16 mouse cellular contexts compared by ENCODE assay signal in genomic region chr3:144223377-144224105, GRCm38 (mm10). TPM values are rescaled to one million over a fixed set of nuclear protein-coding genes. Genes with fewer than 3 reads are reported as not detected.
DNase-seq lines count a peak whose midpoint lies in the region; ATAC-seq and TF ChIP-seq lines count a peak whose summit lies in the region.
"Had no signal": no experiment of that assay in that cellular context is flagged by ENCODE, and none has a peak within 500 bp of the region (broad histone marks: within the 10 kb centered on the region; RNA-seq: fewer than 3 reads in every experiment).

No protein-coding gene starts in this region.

- peak overlapping the region; percentile 39 for H3K4me2 ChIP-seq in kidney, embryonic 15.5 days
- peak overlapping the region; percentile 35 for H3K4me2 ChIP-seq in forebrain, embryonic 12.5 days
- peak overlapping the region; percentile 51 for H3K4me2 ChIP-seq in limb, embryonic 12.5 days
- H3K4me2 ChIP-seq in intestine, embryonic 15.5 days (replicated peaks) = no peak overlapping the region
- H3K4me2 ChIP-seq: hindbrain, embryonic 15.5 days; liver, embryonic 15.5 days had no signal

- H3K4me1 ChIP-seq in kidney, embryonic 15.5 days = 0 out of 2 replicates have a peak, but pooled peaks cover 10% of the 10 kb centered on the region
- no peaks in the 10 kb centered on the region for H3K4me1 ChIP-seq in kidney, adult 2 months (ENCODE audit: control insufficient read depth, insufficient read depth, low read length)
- H3K4me1 ChIP-seq in forebrain, embryonic 12.5 days = peaks cover 14% of the 10 kb centered on the region; the same call in 1 of the 2 replicates
- H3K4me1 ChIP-seq in limb, embryonic 12.5 days (replicated peaks) = peaks cover 32% of the 10 kb centered on the region
- H3K4me1 ChIP-seq in intestine, embryonic 15.5 days (replicated peaks) = no peaks in the 10 kb centered on the region
- H3K4me1 ChIP-seq: hindbrain, embryonic 15.5 days; liver, embryonic 15.5 days; megakaryocyte, embryonic 14.5 days had no signal

- H3K36me3 ChIP-seq in kidney, embryonic 15.5 days = no peaks in the 10 kb centered on the region
- H3K36me3 ChIP-seq in kidney, adult 2 months (ENCODE audit: control insufficient read depth, insufficient read depth, low read length) = no peaks in the 10 kb centered on the region
- no peaks in the 10 kb centered on the region for H3K36me3 ChIP-seq in forebrain, embryonic 12.5 days (replicated peaks)
- H3K36me3 ChIP-seq in limb, embryonic 12.5 days = no peaks in the 10 kb centered on the region
- H3K36me3 ChIP-seq in intestine, embryonic 15.5 days = no peaks in the 10 kb centered on the region
- H3K36me3 ChIP-seq: hindbrain, embryonic 15.5 days; liver, embryonic 15.5 days had no signal

- no peaks in the 10 kb centered on the region for H3K27me3 ChIP-seq in kidney, embryonic 15.5 days
- H3K27me3 ChIP-seq in kidney, adult 2 months (replicated peaks; ENCODE audit: control insufficient read depth, insufficient read depth, low read length) = no peaks in the 10 kb centered on the region
- peaks cover 54% of the 10 kb centered on the region for H3K27me3 ChIP-seq in forebrain, embryonic 12.5 days
- H3K27me3 ChIP-seq in limb, embryonic 12.5 days = no peaks in the 10 kb centered on the region
- no peaks in the 10 kb centered on the region for H3K27me3 ChIP-seq in intestine, embryonic 15.5 days (replicated peaks)
- H3K27me3 ChIP-seq: hindbrain, embryonic 15.5 days; liver, embryonic 15.5 days; megakaryocyte, embryonic 14.5 days had no signal

- no peaks in the 10 kb centered on the region for H3K9me3 ChIP-seq in kidney, embryonic 15.5 days (replicated peaks)
- no peaks in the 10 kb centered on the region for H3K9me3 ChIP-seq in forebrain, embryonic 12.5 days
- no peaks in the 10 kb centered on the region for H3K9me3 ChIP-seq in limb, embryonic 12.5 days
- no peaks in the 10 kb centered on the region for H3K9me3 ChIP-seq in intestine, embryonic 15.5 days
- H3K9me3 ChIP-seq: hindbrain, embryonic 15.5 days; liver, embryonic 15.5 days had no signal

- H3K4me3 ChIP-seq in kidney, embryonic 15.5 days (replicated peaks) = no peak overlapping the region
- H3K4me3 ChIP-seq in kidney, adult 2 months (ENCODE audit: insufficient read depth, low read depth, low read length) = no peak overlapping the region
- no peak overlapping the region for H3K4me3 ChIP-seq in forebrain, embryonic 12.5 days (replicated peaks)
- H3K4me3 ChIP-seq in limb, embryonic 12.5 days (replicated peaks) = peak overlapping the region; percentile 7; the same call in 1 of the 2 replicates
- no peak overlapping the region for H3K4me3 ChIP-seq in intestine, embryonic 15.5 days (replicated peaks)
- H3K4me3 ChIP-seq: hindbrain, embryonic 15.5 days; layer of hippocampus, adult 2 months; liver, embryonic 15.5 days; megakaryocyte, embryonic 14.5 days had no signal

- TF ChIP-seq POLR2A in kidney, adult 2 months (IDR thresholded peaks at IDR 0.05; ENCODE audit: low read depth, low read length) = no peak

- no peak overlapping the region for H3K9ac ChIP-seq in kidney, embryonic 15.5 days
- no peak overlapping the region for H3K9ac ChIP-seq in forebrain, embryonic 12.5 days
- H3K9ac ChIP-seq in limb, embryonic 12.5 days (replicated peaks) = 0 out of 2 replicates have a peak overlapping the region, but pooled peaks have one; percentile 23
- no peak overlapping the region for H3K9ac ChIP-seq in intestine, embryonic 15.5 days
- H3K9ac ChIP-seq: hindbrain, embryonic 15.5 days; liver, embryonic 15.5 days had no signal

- WGBS in kidney, embryonic 15.5 days = 54% methylated on average over 20 of the region's 20 CpGs
- WGBS in kidney, adult 2 months = 62% methylated on average over 20 of the region's 20 CpGs
- WGBS in forebrain, embryonic 12.5 days = 18% methylated on average over 20 of the region's 20 CpGs
- WGBS in limb, embryonic 12.5 days = 23% methylated on average over 20 of the region's 20 CpGs
- 82% methylated on average over 20 of the region's 20 CpGs for WGBS in intestine, embryonic 15.5 days

- no peak for TF ChIP-seq CTCF in kidney, adult 2 months (conservative IDR thresholded peaks at IDR 0.05; ENCODE audit: insufficient read depth, insufficient read length, low read depth, low read length)

- no peak for DNase-seq in kidney, adult 2 months
- DNase-seq in embryo, embryonic 9.5 days (ENCODE audit: extremely low spot score) = peak; percentile 33
- no peak for DNase-seq in urinary bladder, adult 2 months (ENCODE audit: low spot score)
- DNase-seq in adrenal gland, adult 2 months = no peak
- DNase-seq: cerebellum, postnatal 36 days; kidney, adult 18-20 months; lung, postnatal 10 days; thymus, postnatal 14 days had no signal

- no peak; the same call in 1 of the 2 replicates for ATAC-seq in kidney, embryonic 15.5 days (replicated peaks; ENCODE audit: low FRiP score)
- ATAC-seq in forebrain, embryonic 12.5 days (ENCODE audit: low FRiP score) = peak; percentile 75
- ATAC-seq in limb, embryonic 12.5 days (ENCODE audit: insufficient number of reproducible peaks, insufficient read depth, low FRiP score, low TSS enrichment, low read depth) = peak; percentile 63; the same call in 1 of the 2 replicates
- no peak for ATAC-seq in intestine, embryonic 15.5 days

- H3K27ac ChIP-seq in kidney, embryonic 15.5 days = no peak overlapping the region
- H3K27ac ChIP-seq in kidney, adult 2 months (ENCODE audit: insufficient read depth, low read depth, low read length) = no peak overlapping the region
- no peak overlapping the region for H3K27ac ChIP-seq in forebrain, embryonic 12.5 days
- peak overlapping the region; percentile 69 for H3K27ac ChIP-seq in limb, embryonic 12.5 days
- no peak overlapping the region for H3K27ac ChIP-seq in intestine, embryonic 15.5 days
- H3K27ac ChIP-seq: hindbrain, embryonic 15.5 days; layer of hippocampus, adult 2 months; liver, embryonic 15.5 days had no signal

RNA-seq across cellular contexts. Expression of gene Lmo4, which starts 18.5 kb away (rescaled TPM):
- polyA plus RNA-seq in kidney, embryonic 15.5 days (2015; fragmentation: Nextera tagmentation; extraction: Ambion mirVana) = 58.6 and 62.0 TPM in 2 replicates
- polyA plus RNA-seq in kidney, adult 2 months (2012; rRNA removed) = 88.7 and 108 TPM in 2 replicates
- polyA plus RNA-seq in forebrain, embryonic 12.5 days (2016; fragmentation: Nextera tagmentation; extraction: Ambion mirVana) = 50.7 and 55.2 TPM in 2 replicates
- polyA plus RNA-seq in limb, embryonic 12.5 days (2016; fragmentation: Nextera tagmentation; extraction: Ambion mirVana) = 80.8 and 83.5 TPM in 2 replicates
- polyA plus RNA-seq in urinary bladder, adult 2 months (2012; rRNA removed) = 175 and 179 TPM in 2 replicates
- 10 to 100 TPM; 59.0 to 93.4 TPM for total RNA-seq in adrenal gland, adult 2 months (2021)
- 103 and 112 TPM in 2 replicates for polyA plus RNA-seq in adrenal gland, adult 2 months (2012; rRNA removed)
- 53.6 and 60.8 TPM in 2 replicates for polyA plus RNA-seq in intestine, embryonic 15.5 days (2015; fragmentation: Nextera tagmentation; extraction: Ambion mirVana)

Comparison
In these comparisons a context has a peak if more than half of its experiments do, and no peak if none do; other contexts are left out.
1. ATAC-seq: peak in forebrain, embryonic 12.5 days (single experiment) and limb, embryonic 12.5 days (single experiment); none in kidney, embryonic 15.5 days (single experiment) and intestine, embryonic 15.5 days (single experiment).